Mouse (Mus musculus) embryonic facial prominence, embryonic 15.5 days (tissue): ENCODE results near the gene Sf3a1. TPM values are rescaled to one million over a fixed set of nuclear protein-coding genes. Genes with fewer than 3 reads are reported as not detected.

Experiments used
- ATAC-seq: fragments of 200-750 bp; cut with Nextera tagmentation; 2 replicates; pipeline ENCODE4 v1.8.0; 2017; ENCODE audit warnings: low read depth, moderate TSS enrichment; ENCODE audit not compliant: insufficient number of reproducible peaks, low FRiP score, low TSS enrichment
- H3K27ac ChIP-seq: fragments of 300-500 bp; sonication (generic); replicated peaks from 2 replicates; pipeline ENCODE4 v1.5.1; 2015; ENCODE audit warnings: mild to moderate bottlenecking, inconsistent platforms
- H3K27me3 ChIP-seq: fragments of 300-500 bp; sonication (generic); 2 replicates; pipeline ENCODE4 v1.6.1; 2015; ENCODE audit warnings: inconsistent platforms
- H3K36me3 ChIP-seq: fragments of 300-500 bp; sonication (generic); 2 replicates; pipeline ENCODE4 v1.6.1; 2015; ENCODE audit warnings: mild to moderate bottlenecking, inconsistent platforms
- H3K4me1 ChIP-seq: fragments of 300-500 bp; sonication (generic); 2 replicates; pipeline ENCODE4 v1.6.1; 2015; ENCODE audit warnings: inconsistent platforms
- H3K4me2 ChIP-seq: fragments of 300-500 bp; sonication (generic); replicated peaks from 2 replicates; pipeline ENCODE4 v1.6.1; 2015; ENCODE audit warnings: mild to moderate bottlenecking, inconsistent platforms
- H3K4me3 ChIP-seq: fragments of 300-500 bp; sonication (generic); replicated peaks from 2 replicates; pipeline ENCODE4 v1.5.1; 2015; ENCODE audit warnings: mild to moderate bottlenecking, inconsistent platforms
- H3K9ac ChIP-seq: fragments of 300-500 bp; sonication (generic); 2 replicates; pipeline ENCODE4 v1.6.1; 2015; ENCODE audit warnings: inconsistent platforms
- H3K9me3 ChIP-seq: fragments of 300-500 bp; sonication (generic); replicated peaks from 2 replicates; pipeline ENCODE4 v1.6.1; 2016; ENCODE audit warnings: inconsistent platforms
- WGBS: fragments of 180-500 bp; shearing (Covaris S2); methylation state at CpG from one replicate; pipeline ENCODE4 v1.1.7; 2015; 5-methylcytosine and 5-hydroxymethylcytosine counted together
- polyA plus RNA-seq: library from polyadenylated mRNA; unstranded; fragments of >200 nt; fragmentation: Nextera tagmentation; extraction: Ambion mirVana; gene quantifications from 2 replicates; pipeline ENCODE4 v1.2.1, GENCODE M21; 2015

Gene Sf3a1
- polyA plus RNA-seq, 1 experiment from 2014 or later, result 57.7 TPM

GRCm38 (mm10) chr11:4205097-4205655 lies 45.0 kb downstream of the Sf3a1 start:
- H3K9me3 ChIP-seq, result no peaks in the 10 kb centered on the region
- H3K4me1 ChIP-seq, result 0 out of 2 replicates have a peak, but pooled peaks cover 5% of the 10 kb centered on the region
- no peak overlapping the region for H3K4me2 ChIP-seq
- H3K36me3 ChIP-seq, result peaks cover 40% of the 10 kb centered on the region
- H3K27ac ChIP-seq, result no peak overlapping the region
- ATAC-seq, result no peak
- H3K4me3 ChIP-seq, result no peak overlapping the region
- WGBS, result 75% methylated on average over 5 of the region's 5 CpGs
- no peaks in the 10 kb centered on the region for H3K27me3 ChIP-seq
- no peak overlapping the region for H3K9ac ChIP-seq

DNA sequence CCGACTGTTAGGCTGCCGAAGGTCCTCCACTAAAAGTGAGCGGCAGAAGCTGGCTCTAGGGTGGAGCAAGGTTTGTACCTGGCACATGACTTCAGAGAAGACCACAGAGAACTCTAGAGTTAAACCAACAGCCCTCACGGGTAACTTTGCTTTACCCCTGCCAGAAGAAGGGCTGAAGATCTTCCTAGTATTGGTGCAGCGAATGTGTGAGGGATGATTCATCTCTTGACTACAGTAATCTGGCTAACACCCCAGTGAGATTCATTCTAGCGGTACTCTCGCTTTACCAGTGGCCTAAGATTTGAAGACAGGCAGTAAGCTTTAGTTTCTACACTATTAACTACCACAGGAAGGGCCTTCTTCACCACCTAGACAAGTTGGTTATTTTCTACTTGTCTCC lies 45.8 kb downstream of the Sf3a1 start:
- 0 out of 2 replicates have a peak, but pooled peaks cover 5% of the 10 kb centered on the region for H3K4me1 ChIP-seq
- H3K4me3 ChIP-seq, result no peak overlapping the region
- WGBS, result 81% methylated on average over 7 of the region's 7 CpGs
- no peaks in the 10 kb centered on the region for H3K9me3 ChIP-seq
- H3K9ac ChIP-seq, result no peak overlapping the region
- peaks cover 48% of the 10 kb centered on the region for H3K36me3 ChIP-seq
- no peaks in the 10 kb centered on the region for H3K27me3 ChIP-seq
- H3K4me2 ChIP-seq, result no peak overlapping the region
- no peak for ATAC-seq
- H3K27ac ChIP-seq, result no peak overlapping the region

DNA sequence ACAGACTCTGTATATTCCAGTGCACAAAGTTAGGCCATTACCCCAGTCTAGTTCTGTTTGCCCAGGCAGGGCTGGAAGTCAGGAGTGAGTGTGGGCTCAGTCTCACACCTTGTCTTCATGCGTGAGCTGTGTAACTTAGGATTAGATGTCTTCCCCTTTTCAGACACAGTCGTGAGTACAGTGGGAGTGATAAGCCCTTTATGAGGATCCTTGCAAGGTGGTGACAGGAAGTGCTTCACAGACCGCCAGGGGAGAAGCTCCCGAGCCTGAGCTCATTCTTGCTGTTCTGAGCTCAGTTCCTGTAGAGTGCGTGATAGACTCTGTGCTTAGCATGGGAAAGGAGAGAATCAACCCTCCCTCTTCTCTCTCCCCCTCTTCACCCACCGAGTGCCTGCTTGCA lies 46.4 kb downstream of the Sf3a1 start:
- peaks cover 54% of the 10 kb centered on the region for H3K36me3 ChIP-seq
- no peak for ATAC-seq
- WGBS, result 72% methylated on average over 6 of the region's 6 CpGs
- no peak overlapping the region for H3K27ac ChIP-seq
- H3K27me3 ChIP-seq, result no peaks in the 10 kb centered on the region
- no peak overlapping the region for H3K9ac ChIP-seq
- H3K9me3 ChIP-seq, result no peaks in the 10 kb centered on the region
- no peak overlapping the region for H3K4me2 ChIP-seq
- 0 out of 2 replicates have a peak, but pooled peaks cover 5% of the 10 kb centered on the region for H3K4me1 ChIP-seq
- no peak overlapping the region for H3K4me3 ChIP-seq

- H3K4me3 ChIP-seq, result no peak overlapping the region
- no peak overlapping the region for H3K27ac ChIP-seq
- ATAC-seq, result no peak
- H3K9ac ChIP-seq, result no peak overlapping the region
- 91% methylated on average over 9 of the region's 9 CpGs for WGBS
- peaks cover 65% of the 10 kb centered on the region for H3K36me3 ChIP-seq
- H3K4me2 ChIP-seq, result no peak overlapping the region
- no peaks in the 10 kb centered on the region for H3K27me3 ChIP-seq
- H3K9me3 ChIP-seq, result no peaks in the 10 kb centered on the region
- 0 out of 2 replicates have a peak, but pooled peaks cover 5% of the 10 kb centered on the region for H3K4me1 ChIP-seq
Measured at GRCm38 (mm10) chr11:4207655-4208054, 47.5 kb downstream of the Sf3a1 start.

DNA sequence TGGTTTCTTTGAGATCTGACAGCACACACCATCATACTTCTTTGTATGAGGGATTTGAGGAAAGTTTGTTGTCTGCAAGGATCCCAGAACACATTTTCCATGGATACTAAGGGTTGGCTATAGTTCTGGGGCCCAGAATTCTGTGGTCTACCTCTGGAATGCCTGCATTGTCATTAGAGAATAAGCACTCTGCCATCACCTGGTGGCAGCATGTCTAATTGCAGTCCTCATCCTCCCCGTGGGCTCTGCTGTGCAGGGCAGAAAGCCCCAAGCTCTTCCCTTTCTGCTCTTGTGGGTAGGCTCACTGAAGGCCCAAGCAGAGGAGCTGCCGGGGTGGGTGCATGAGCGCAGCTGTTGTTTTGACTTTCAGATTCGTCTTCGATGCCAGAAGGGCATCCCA lies 49.4 kb downstream of the Sf3a1 start:
- H3K9ac ChIP-seq, result no peak overlapping the region
- H3K27me3 ChIP-seq, result no peaks in the 10 kb centered on the region
- WGBS, result 70% methylated on average over 5 of the region's 5 CpGs
- H3K4me3 ChIP-seq, result no peak overlapping the region
- no peak for ATAC-seq
- no peaks in the 10 kb centered on the region for H3K4me1 ChIP-seq
- H3K27ac ChIP-seq, result no peak overlapping the region
- peaks cover 82% of the 10 kb centered on the region for H3K36me3 ChIP-seq
- no peak overlapping the region for H3K4me2 ChIP-seq
- H3K9me3 ChIP-seq, result no peaks in the 10 kb centered on the region

GRCm38 (mm10) chr11:4210786-4211185 lies 50.6 kb downstream of the Sf3a1 start:
- Histone ChIP-seq H3K36me3 (peaks cover 92% of the 10 kb centered on the region), H3K27ac (no peak overlapping the region), H3K9me3 (no peaks in the 10 kb centered on the region), H3K4me3 (no peak overlapping the region), H3K9ac (no peak overlapping the region), H3K27me3 (no peaks in the 10 kb centered on the region), H3K4me1 (no peaks in the 10 kb centered on the region), H3K4me2 (no peak overlapping the region)
- no peak for ATAC-seq
- 88% methylated on average over 1 of the region's 1 CpGs for WGBS

DNA sequence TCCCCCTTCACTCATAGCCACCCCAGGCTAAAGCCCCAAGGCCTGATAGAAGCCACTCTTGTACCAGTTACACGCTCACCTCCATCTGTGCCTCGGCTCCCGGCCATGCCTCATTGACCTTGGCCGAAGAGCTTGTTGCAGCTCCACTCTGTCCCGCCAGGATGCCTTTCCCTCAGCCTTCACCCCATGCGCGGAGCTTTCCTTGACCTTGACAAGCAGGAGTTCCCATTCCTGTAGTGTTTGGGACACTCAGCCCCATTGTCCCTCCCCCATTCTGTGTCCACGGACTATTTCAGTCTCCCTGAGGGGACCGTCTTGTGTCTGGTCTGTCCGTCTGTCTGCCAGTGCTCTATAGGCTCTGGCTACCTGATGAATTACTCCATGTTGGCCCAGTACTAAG lies 53.0 kb downstream of the Sf3a1 start:
- no peak overlapping the region for H3K9ac ChIP-seq
- no peak overlapping the region for H3K4me3 ChIP-seq
- no peak for ATAC-seq
- H3K4me1 ChIP-seq, result peaks cover 6% of the 10 kb centered on the region
- H3K27ac ChIP-seq, result no peak overlapping the region
- H3K4me2 ChIP-seq, result no peak overlapping the region
- peaks cover 74% of the 10 kb centered on the region for H3K36me3 ChIP-seq
- no peaks in the 10 kb centered on the region for H3K9me3 ChIP-seq
- H3K27me3 ChIP-seq, result no peaks in the 10 kb centered on the region
- WGBS, result 92% methylated on average over 10 of the region's 10 CpGs

- Histone ChIP-seq H3K4me1 (peaks cover 21% of the 10 kb centered on the region), H3K27me3 (no peaks in the 10 kb centered on the region), H3K36me3 (peaks cover 65% of the 10 kb centered on the region), H3K4me3 (no peak overlapping the region), H3K27ac (no peak overlapping the region), H3K9ac (no peak overlapping the region), H3K4me2 (no peak overlapping the region), H3K9me3 (no peaks in the 10 kb centered on the region)
- no peak for ATAC-seq
- 92% methylated on average over 14 of the region's 14 CpGs for WGBS
Measured at GRCm38 (mm10) chr11:4214572-4214971, 54.4 kb downstream of the Sf3a1 start.

GRCm38 (mm10) chr11:4215061-4215460 lies 54.9 kb downstream of the Sf3a1 start:
- ATAC-seq, result no peak
- Histone ChIP-seq H3K4me3 (no peak overlapping the region), H3K36me3 (peaks cover 60% of the 10 kb centered on the region), H3K9ac (no peak overlapping the region), H3K27ac (peak overlapping the region; percentile 71; the same call in 1 of the 2 replicates), H3K4me2 (no peak overlapping the region), H3K4me1 (peaks cover 21% of the 10 kb centered on the region), H3K9me3 (no peaks in the 10 kb centered on the region), H3K27me3 (no peaks in the 10 kb centered on the region)
- WGBS, result 85% methylated on average over 10 of the region's 10 CpGs

- H3K27ac ChIP-seq, result peak overlapping the region; percentile 71
- ATAC-seq, result 0 out of 2 replicates have a peak, but pooled peaks have one; percentile 5
- H3K4me2 ChIP-seq, result no peak overlapping the region
- peaks cover 21% of the 10 kb centered on the region for H3K4me1 ChIP-seq
- 57% methylated on average over 9 of the region's 9 CpGs for WGBS
- H3K9me3 ChIP-seq, result no peaks in the 10 kb centered on the region
- H3K4me3 ChIP-seq, result no peak overlapping the region
- no peak overlapping the region for H3K9ac ChIP-seq
- no peaks in the 10 kb centered on the region for H3K27me3 ChIP-seq
- H3K36me3 ChIP-seq, result peaks cover 46% of the 10 kb centered on the region
Measured at GRCm38 (mm10) chr11:4216248-4217000, 56.3 kb downstream of the Sf3a1 start.

DNA sequence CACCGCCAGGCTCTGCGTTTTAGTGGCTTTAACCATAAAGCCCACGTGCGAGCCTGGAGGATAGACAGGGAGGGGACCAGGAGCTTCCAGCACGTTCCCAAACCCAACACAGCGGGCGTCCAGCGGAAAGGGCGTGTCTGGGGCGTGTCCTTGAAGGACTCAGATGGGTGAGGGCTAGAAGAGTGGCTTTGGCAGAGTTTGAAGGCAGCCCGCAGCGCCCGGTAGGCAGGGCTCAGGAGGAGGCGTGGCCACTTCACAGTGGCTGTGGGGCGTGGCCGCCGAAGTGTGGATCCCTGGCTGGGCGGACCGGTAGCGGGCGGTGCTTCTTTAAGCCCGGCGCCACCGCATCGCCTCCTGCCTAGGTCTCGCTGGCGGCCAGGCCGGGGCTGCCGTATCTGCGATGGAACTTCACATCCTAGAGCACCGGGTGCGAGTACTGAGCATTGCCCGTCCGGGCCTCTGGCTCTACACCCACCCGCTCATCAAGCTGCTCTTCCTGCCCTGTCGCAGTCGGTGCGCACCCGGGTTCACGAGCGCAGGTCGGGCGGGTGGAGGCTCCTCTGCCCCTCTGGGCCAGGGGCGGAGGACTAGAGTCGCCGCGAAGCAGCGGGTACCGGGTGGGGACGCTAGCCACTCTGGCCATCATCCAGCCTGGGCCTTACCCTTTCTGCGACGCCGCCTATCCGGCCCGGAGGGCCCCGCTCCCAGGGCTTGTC lies 57.9 kb downstream of the Sf3a1 start, which contains the start of gene Castor1:
Gene Castor1, plus strand, starts transcription at position 312 of the 716 bp plus-strand sequence.
- H3K9me3 ChIP-seq, result no peaks in the 10 kb centered on the region

More for the DNA sequence above, 57.9 kb downstream of the Sf3a1 start, which contains the start of gene Castor1:
- Histone ChIP-seq H3K36me3 (peaks cover 30% of the 10 kb centered on the region), H3K4me3 (peak within 1 kb of the TSS; percentile 53), H3K27me3 (no peaks in the 10 kb centered on the region), H3K9ac (peak within 1 kb of the TSS; percentile 53), H3K4me2 (peak within 1 kb of the TSS; percentile 94), H3K4me1 (peaks cover 21% of the 10 kb centered on the region), H3K27ac (peak within 1 kb of the TSS; percentile 71)
- peak; percentile 74 for ATAC-seq
- 1% methylated on average over 56 of the region's 56 CpGs for WGBS
